Mouse (Mus musculus): ENCODE data around the gene Ip6k3. TPM values are rescaled to one million over a fixed set of nuclear protein-coding genes. Genes with fewer than 3 reads are reported as not detected.

Gene Ip6k3
- total RNA-seq, 2 experiments from 2014 or later = 91.4 to 128 TPM

GRCm38 (mm10) chr17:27187059-27187458 lies 19.5 kb upstream of the Ip6k3 start:
- intact Hi-C loops (cut with DNase I; ENCODE audit: low total_unique reads) = loop anchor here (5.0 kb wide), 1 partner anchor 50 kb away; no protein-coding TSS in a partner anchor
- DNase-seq = no peak

DNA sequence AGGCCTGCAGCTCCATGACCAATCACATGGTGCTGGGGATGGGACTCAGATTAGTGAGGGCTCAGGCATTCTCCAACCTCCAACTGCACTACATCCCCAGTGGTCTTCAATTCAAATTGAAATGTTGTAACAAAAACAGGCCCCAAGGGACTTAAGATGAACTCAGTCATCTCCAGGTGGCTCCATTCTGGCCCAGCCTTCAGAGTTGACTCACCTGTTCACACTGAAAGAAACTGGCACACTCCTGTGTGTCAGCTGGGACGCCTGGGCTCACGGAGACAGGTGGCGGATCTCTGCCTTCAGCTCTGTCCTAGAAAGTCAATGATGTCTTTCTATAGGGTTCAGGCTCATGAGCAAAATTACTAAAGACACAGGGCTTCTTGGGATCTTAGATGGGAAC lies 18.5 kb upstream of the Ip6k3 start:
- intact Hi-C loops (cut with DNase I; ENCODE audit: low total_unique reads) = loop anchor here (5.0 kb wide), 1 partner anchor 49 kb away; no protein-coding TSS in a partner anchor
- no peak for DNase-seq

DNA sequence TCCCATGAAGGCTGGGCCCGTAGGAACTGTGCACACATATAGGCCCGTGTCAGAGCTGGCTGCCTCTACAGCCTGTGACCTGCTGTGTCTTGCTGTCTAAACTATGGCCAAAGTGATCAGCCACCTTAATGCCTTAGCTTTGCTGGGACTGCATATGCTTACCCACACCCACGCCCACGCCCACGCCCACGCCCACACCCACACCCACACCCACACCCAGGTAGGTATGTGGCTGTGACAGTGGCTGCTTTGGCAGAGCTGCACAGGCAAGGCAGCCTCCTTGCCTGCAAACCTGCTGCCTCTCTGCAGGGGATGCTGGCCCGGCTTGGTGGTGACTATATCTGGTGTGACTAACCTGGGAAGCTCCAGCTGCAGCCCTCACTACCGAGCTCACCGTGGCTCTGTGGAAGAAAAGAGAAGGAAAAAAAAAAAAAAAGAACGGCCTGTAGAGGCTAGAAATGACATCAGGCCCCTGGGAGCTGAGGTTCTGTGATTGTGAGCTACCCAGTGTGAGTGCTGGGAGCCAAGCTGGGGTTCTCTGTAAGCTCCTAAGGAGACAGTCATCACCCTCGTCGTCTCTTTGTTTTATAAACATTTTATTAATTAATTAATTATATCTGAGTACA lies 16.2 kb upstream of the Ip6k3 start:
- intact Hi-C loops (cut with DNase I; ENCODE audit: low total_unique reads) = no loop called here
- no peak for DNase-seq

- no peak for DNase-seq
- intact Hi-C loops (cut with DNase I; ENCODE audit: low total_unique reads) = no loop called here
These were observed 14.8 kb upstream of the Ip6k3 start for GRCm38 (mm10) chr17:27182401-27182800.

DNA sequence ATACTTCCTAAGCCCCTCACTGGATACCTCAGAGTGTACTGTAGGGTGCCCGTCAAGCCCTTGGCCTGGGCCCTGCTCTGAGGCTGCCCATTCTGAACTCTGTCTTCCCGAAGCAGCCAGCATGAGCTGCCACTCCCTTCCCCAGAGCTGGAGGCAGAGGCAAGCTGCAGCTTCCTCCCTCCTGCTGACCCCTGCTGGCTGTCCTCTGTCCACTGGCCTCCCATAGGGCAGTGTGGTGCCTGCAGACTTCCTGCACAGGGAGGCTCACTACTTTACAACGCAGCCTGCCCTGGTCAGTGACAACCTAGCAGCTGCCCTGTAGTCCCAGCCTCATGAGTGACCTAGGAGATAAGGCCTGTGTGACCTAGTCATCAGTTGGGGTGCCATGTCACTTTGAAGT lies 14.1 kb upstream of the Ip6k3 start:
- DNase-seq = peak; percentile 78
- intact Hi-C loops (cut with DNase I; ENCODE audit: low total_unique reads) = no loop called here

DNA sequence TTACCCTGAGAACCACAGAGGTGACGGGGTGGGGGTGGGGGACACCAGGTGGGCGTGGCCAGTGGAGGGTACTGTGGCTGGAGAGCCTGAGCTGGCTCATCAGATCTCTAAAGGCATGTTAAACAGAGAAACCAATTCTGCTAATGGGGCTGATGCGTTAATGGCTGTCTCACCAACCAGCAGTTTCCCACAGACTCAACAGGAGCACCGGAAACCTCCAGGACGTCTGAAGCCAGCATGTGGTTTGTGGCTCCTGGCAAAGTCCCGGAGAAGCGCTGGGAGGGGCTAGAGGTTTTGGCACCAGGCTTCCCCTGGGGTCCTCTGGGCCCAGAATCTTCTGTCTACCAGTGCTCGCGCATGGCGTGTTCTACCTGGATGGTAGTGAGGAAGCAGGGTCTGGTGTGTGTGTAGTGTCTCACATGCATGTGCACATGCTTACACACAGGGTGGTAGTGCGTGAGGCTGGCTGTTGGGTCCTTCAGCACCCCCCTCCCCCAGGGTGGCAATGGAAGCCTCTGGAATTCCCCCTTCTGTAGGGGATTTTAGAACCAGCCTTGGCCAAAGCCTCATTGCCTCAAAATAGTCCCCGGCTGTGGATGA lies 12.2 kb upstream of the Ip6k3 start:
- DNase-seq = no peak
- intact Hi-C loops (cut with DNase I; ENCODE audit: low total_unique reads) = no loop called here

- intact Hi-C loops (cut with DNase I; ENCODE audit: low total_unique reads) = no loop called here
- no peak for DNase-seq
These were observed 11.0 kb upstream of the Ip6k3 start for GRCm38 (mm10) chr17:27178427-27179177.

DNA sequence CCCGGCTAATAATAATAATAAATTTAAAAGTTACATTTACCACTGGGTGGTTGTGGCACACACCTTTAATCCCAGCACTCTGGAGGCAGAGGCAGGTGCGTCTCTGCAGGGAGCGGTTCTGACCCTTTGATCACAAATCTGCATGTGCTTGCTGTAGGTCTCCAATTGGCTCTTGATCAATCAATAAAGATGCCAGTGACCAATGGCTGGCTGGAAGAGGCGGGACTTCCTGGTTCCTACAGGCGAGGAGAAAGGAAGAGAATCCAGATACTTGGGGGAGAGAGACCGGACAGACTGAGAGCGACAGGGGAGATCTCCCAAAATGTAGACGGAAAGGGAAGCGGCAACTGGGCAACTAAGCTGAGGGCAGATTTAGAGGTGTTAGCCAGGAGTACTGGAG lies 10.4 kb upstream of the Ip6k3 start:
- no peak for DNase-seq
- intact Hi-C loops (cut with DNase I; ENCODE audit: low total_unique reads) = no loop called here

DNA sequence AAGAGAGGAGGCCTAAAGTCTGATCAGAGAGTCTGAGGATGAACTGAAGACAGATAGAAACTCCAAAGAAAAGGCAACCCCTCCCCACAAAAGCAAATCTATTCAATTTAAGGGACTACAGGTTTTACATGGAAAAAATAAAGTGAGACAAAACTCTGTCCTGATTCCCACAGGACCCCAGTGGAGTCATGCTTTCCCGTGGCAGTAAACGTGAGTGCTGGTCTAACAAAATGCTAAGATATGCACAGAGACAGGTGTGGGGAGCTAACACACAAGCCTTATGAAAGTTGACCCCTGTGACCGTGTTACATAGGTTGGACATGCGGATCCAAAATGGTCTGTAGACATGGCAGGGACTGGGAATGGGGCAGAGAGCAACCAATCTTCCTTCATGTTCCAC lies 9.2 kb upstream of the Ip6k3 start:
- no peak for DNase-seq
- intact Hi-C loops (cut with DNase I; ENCODE audit: low total_unique reads) = no loop called here

GRCm38 (mm10) chr17:27176287-27176686 lies 8.7 kb upstream of the Ip6k3 start:
- intact Hi-C loops (cut with DNase I; ENCODE audit: low total_unique reads) = no loop called here
- no peak for DNase-seq

- intact Hi-C loops (cut with DNase I; ENCODE audit: low total_unique reads) = no loop called here
- no peak for DNase-seq
These were observed 7.7 kb upstream of the Ip6k3 start for GRCm38 (mm10) chr17:27175196-27175874.

GRCm38 (mm10) chr17:27173715-27174114 lies 6.1 kb upstream of the Ip6k3 start:
- no peak for DNase-seq
- intact Hi-C loops (cut with DNase I; ENCODE audit: low total_unique reads) = no loop called here

GRCm38 (mm10) chr17:27172459-27172858 lies 4.9 kb upstream of the Ip6k3 start:
- DNase-seq = no peak
- intact Hi-C loops (cut with DNase I; ENCODE audit: low total_unique reads) = no loop called here

DNA sequence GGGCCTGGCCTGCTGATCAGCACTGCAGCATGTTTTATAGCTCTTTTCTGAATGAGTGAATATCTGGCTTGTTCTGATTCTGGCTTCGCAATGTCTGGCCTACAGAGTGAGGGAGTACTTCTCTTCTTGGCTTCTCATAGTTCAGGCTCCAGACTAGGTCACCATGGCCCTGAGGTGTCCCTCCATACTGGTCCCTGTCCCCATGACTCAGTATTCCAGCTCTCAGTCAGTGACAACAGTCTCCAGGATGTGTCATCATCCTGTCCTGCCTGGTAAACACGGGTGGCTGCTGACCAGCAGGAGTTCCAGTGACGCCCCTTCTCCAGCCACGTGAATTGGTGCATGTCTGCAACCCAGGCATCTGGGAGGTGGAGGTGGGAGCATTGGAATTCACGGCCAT lies 3.5 kb upstream of the Ip6k3 start:
- intact Hi-C loops (cut with DNase I; ENCODE audit: low total_unique reads) = no loop called here
- no peak for DNase-seq

DNA sequence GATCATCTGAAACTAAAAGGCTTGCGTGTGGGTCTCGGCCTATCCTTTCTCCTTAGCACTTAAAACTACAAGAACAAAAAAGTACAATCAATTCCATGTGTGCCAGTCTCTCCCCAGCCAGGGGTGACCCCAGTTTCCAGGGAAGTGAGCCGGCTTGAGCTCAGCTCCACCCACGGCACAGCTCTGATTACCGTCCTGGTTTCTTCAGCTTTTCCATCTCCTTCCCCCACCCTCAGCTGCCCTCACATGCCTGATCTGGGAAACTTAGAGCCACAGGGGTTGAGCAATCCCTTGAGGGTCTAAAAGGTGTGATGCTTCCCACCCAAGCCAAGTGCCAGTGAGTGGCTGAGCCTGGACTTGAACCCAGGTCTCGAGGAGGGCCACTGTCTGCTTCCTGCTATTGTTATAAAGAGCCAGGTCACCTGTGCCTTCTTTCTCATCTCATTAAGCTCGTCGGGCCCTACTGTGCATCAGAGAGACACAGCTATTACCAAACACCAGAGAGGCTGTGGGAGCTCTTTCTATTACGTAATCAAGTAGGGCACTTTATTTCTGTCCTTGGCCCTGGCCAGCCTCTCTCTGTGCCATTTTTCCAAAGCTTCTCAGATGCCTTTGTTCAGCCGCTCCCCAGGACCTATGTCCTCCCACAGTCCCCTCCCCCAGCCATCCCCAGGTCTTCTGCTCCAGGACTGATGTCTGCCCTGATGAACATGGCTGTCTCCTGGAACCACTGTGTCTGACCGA lies 2.5 kb upstream of the Ip6k3 start:
- no peak for DNase-seq
- intact Hi-C loops (cut with DNase I; ENCODE audit: low total_unique reads) = no loop called here

DNA sequence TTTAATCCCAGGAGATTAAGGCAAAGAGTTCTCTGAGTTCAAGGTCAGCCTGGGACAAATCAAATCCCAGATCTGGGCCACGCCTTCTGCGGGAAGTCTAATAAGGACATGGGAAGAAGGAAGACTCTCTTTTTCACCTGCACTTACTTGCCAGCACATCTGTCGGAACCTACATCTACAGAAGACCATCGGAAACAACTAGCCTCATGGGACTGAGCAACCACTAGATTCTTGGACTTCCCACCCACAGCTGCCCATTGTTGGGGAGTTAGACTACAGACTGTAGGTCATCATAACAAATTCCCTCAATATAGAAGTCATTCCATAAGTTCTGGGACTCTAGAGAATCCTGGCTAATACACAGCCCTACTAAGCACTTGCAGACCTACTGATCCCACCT lies 974 bp upstream of the Ip6k3 start:
- no peak for DNase-seq
- intact Hi-C loops (cut with DNase I; ENCODE audit: low total_unique reads) = no loop called here

- peak; percentile 59 for DNase-seq
- intact Hi-C loops (cut with DNase I; ENCODE audit: low total_unique reads) = no loop called here
These were observed 694 bp downstream of the Ip6k3 start for GRCm38 (mm10) chr17:27166901-27167300.

- intact Hi-C loops (cut with DNase I; ENCODE audit: low total_unique reads) = no loop called here
- DNase-seq = peak; percentile 54
These were observed 2.4 kb downstream of the Ip6k3 start for GRCm38 (mm10) chr17:27165054-27165773.

- DNase-seq = peak; percentile 89
- intact Hi-C loops (cut with DNase I; ENCODE audit: low total_unique reads) = no loop called here
These were observed 6.7 kb downstream of the Ip6k3 start for GRCm38 (mm10) chr17:27160905-27161304.
